Mouse (Mus musculus) bone marrow, adult 2 months (tissue): Measurements from ENCODE around the gene Fbxo27. TPM values are rescaled to one million over a fixed set of nuclear protein-coding genes. Genes with fewer than 3 reads are reported as not detected.
"Not testable (repeated sequence)": the region's sequence is repeated elsewhere in the genome, so short reads cannot be mapped to it uniquely, and the experiment has no call there.

Experiments
- H3K27ac ChIP-seq: fragments of 200-500 bp; 2 replicates; pipeline ENCODE4 v1.5.1; 2012; ENCODE audit warnings: low read depth, mild to moderate bottlenecking, control low read depth, inconsistent platforms, low read length; ENCODE audit not compliant: control insufficient read depth, poor library complexity, insufficient read depth
- H3K4me1 ChIP-seq: fragments of 200-500 bp; 2 replicates; pipeline ENCODE4 v1.6.1; 2011; ENCODE audit warnings: low read length; ENCODE audit not compliant: control insufficient read depth, insufficient read depth
- H3K4me3 ChIP-seq: fragments of 200-500 bp; replicated peaks from 2 replicates; pipeline ENCODE3; 2011; ENCODE audit warnings: mild to moderate bottlenecking, low read depth, low read length, control low read depth; ENCODE audit not compliant: control insufficient read depth
- CTCF ChIP-seq: fragments of 200-500 bp; IDR thresholded peaks from 2 replicates; pipeline ENCODE4 v1.5.1; 2011; ENCODE audit warnings: low read length, control low read depth; ENCODE audit not compliant: control insufficient read depth, insufficient read depth
- POLR2A ChIP-seq: fragments of 200-500 bp; IDR thresholded peaks from 2 replicates; pipeline ENCODE4 v1.6.1; 2011; ENCODE audit warnings: low read depth, mild to moderate bottlenecking, control low read depth, low read length, borderline replicate concordance; ENCODE audit not compliant: control insufficient read depth
- WGBS: fragments of 180-500 bp; shearing (Covaris S2); methylation state at CpG from one replicate; pipeline ENCODE4 v1.1.7; 2018; 5-methylcytosine and 5-hydroxymethylcytosine counted together
- polyA plus RNA-seq: library from polyadenylated mRNA; stranded (reverse); fragments of >200 nt; gene quantifications from 2 replicates; pipeline ENCODE4 v1.2.4, GENCODE M21; 2011; ENCODE audit warnings: low replicate concordance; ENCODE audit not compliant: missing spikeins, insufficient read depth, insufficient read length

Gene Fbxo27
- polyA plus RNA-seq, 1 experiment, result 1.5 TPM

DNA sequence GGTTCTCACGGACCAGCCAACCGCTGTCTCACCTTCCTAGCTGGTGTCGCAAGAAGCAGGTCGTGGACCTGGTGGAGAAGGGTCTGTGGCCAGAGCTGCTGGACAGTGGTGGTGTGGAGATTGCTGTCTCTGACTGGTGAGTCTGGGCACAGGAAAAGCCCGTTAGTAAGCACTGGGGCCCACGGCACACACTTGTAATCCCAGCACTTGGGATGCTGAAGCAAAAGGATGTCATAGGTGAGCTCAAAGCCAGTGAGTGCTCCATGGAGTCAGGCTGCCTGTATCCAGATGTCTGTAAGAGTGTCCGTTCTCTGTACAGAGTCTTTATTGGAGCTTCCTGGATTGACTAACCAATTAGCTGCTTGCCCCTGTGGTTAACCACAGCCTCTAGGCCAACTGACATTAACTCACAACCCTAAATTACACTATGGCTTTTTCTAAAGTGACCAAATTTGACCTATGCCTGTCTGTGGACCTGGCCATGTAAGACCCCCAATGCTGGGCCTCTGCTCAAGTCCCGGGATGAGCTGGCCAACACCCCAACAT is 2.4 kb downstream of the Fbxo27 start:
- WGBS, result 28% methylated on average over 8 of the region's 8 CpGs
- no peak for TF ChIP-seq CTCF
- peak overlapping the region; percentile 50 for H3K4me3 ChIP-seq

DNA sequence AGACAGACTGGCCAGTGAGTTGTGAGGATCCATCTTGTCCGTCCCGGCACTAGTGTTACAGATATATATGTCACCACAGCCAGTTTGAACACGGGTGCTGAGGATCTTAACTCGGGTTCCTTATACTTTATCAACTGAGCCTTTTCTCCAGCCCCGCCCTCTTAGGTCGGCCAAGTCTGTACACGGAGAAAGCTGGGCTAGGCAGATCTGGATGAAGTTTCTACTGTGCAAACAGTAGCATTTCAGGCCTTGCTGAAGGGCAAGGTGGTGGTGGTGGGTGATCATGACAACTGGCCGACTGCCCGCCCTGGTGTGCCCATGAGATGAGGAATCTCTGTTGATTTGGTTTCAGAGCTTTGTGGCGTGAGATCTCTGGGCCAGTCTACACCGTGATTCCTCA is 4.6 kb downstream of the Fbxo27 start:
- H3K4me3 ChIP-seq, result no peak overlapping the region
- H3K27ac ChIP-seq, result no peak overlapping the region
- 81% methylated on average over 11 of the region's 11 CpGs for WGBS
- H3K4me1 ChIP-seq, result no peaks in the 10 kb centered on the region
- TF ChIP-seq POLR2A (no peak), CTCF (no peak)

More for the DNA sequence above, 2.4 kb downstream of the Fbxo27 start:
- peak overlapping the region; percentile 56 for H3K27ac ChIP-seq
- H3K4me1 ChIP-seq, result no peaks in the 10 kb centered on the region

DNA sequence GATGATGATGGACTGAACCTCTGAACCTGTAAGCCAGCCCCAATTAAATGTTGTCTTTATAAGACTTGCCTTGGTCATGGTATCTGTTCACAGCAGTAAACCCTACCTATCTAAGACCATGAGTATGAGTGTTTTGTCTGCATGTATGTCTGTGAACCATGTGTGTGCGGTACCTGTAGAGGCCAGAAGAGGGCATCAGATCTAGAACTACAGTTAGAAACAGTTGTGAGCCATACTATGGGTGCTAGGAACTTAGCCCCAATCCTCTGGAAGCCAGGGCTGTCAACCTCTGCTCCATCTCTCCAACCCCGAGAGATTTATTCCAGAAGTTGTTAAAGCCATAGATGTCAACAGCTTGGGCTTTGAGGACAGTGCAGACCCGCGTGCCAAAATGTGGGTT is 7.6 kb downstream of the Fbxo27 start:
- Histone ChIP-seq H3K27ac (no peak overlapping the region), H3K4me3 (no peak overlapping the region), H3K4me1 (no peaks in the 10 kb centered on the region)
- WGBS, result 89% methylated on average over 4 of the region's 4 CpGs
- TF ChIP-seq POLR2A (no peak), CTCF (no peak)

DNA sequence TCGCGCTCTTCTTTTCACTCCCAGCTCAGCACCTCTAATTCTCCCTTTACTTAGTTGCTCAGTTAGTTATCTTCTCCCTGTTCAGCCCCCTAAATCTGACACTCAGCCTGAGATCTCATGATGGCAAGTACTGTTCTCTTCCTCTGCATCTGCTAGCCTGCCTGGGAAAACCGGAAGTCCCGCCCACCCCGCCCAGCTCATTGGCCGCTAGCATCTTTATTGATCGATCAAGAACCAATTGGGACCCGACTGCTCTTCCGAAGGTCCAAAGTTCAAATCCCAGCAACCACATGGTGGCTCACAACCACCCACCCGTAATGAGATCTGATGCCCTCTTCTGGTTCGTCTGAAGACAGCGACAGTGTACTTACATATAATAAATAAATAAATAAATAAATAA is 8.7 kb downstream of the Fbxo27 start:
- not testable (repeated sequence) for H3K4me1 ChIP-seq, H3K4me3 ChIP-seq, H3K27ac ChIP-seq
- 89% methylated on average over 12 of the region's 12 CpGs for WGBS

DNA sequence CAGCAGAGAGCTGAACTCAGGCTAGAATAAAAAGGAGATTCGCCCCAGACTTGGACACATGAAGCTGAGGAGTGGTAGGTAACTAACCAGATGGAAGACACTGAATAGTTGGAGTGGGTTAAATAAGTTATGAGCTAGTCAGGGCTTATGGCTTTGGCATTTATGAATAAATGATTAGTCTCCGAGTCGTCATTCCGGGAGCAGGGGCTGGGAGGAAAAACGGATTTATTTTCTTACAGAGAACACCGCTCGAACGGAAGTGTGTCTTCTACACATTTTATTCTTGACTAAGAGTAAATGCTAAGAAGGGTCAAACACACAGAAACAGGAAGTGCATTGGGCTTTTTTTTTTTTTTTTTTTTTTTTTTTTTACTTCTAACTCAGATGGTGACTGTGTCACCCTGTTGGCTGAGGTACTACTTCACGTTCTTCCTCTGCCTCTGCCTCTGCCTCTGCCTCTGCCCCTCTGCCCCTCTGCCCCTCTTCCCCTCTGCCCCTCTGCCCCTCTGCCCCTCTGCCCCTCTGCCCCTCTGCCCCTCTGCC is 10.0 kb downstream of the Fbxo27 start:
- 7% methylated on average over 9 of the region's 9 CpGs for WGBS
- no peak overlapping the region for H3K4me3 ChIP-seq
- no peaks in the 10 kb centered on the region for H3K4me1 ChIP-seq
- no peak for TF ChIP-seq POLR2A
- TF ChIP-seq CTCF, result no peak
- no peak overlapping the region for H3K27ac ChIP-seq

DNA sequence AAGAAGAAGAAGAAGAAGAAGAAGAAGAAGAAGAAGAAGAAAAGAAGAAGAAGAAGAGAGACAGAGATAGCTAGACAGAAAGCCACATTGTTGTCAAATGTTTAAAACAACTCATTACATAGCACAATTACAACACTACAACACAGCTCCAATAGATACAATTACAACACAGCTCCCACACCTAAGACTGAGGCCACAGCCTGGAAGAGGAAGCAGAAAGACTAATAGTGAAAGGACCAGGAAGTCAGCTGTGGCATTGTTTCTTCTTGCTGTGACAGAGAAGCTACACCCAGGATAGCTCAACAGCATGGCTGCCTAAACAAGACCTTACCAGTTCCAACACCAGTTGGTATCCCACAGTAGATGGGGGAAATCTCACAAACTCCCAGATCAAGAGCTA is 16.8 kb downstream of the Fbxo27 start:
- no peak for TF ChIP-seq CTCF
- TF ChIP-seq POLR2A, result no peak
- no peaks in the 10 kb centered on the region for H3K4me1 ChIP-seq

DNA sequence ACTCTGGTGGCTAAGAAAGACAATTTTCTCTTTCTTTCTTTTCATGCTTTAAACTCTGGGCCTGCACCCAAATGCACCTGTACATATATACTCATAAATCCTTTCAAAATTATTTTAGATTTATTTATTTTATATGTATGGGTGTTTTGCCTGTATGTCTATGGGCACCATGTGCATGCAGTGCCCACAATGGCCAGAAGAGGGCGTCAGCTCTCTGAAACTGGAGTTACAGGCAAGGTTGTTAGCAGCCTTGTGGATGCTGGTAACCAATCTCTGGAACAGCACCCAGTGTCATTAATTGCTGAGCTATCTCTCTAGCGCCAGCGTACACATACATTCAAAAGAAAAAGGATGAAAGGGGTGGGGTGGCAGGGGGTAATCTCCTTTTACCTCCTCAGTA is 18.3 kb downstream of the Fbxo27 start:
- H3K27ac ChIP-seq, result no peak overlapping the region
- no peaks in the 10 kb centered on the region for H3K4me1 ChIP-seq
- no peak overlapping the region for H3K4me3 ChIP-seq
- peak; percentile 34; the same call in 1 of the 2 replicates for TF ChIP-seq CTCF
- no peak for TF ChIP-seq POLR2A
- 63% methylated on average over 3 of the region's 3 CpGs for WGBS

More for the DNA sequence above, 16.8 kb downstream of the Fbxo27 start:
- Histone ChIP-seq H3K27ac (no peak overlapping the region), H3K4me3 (no peak overlapping the region)

DNA sequence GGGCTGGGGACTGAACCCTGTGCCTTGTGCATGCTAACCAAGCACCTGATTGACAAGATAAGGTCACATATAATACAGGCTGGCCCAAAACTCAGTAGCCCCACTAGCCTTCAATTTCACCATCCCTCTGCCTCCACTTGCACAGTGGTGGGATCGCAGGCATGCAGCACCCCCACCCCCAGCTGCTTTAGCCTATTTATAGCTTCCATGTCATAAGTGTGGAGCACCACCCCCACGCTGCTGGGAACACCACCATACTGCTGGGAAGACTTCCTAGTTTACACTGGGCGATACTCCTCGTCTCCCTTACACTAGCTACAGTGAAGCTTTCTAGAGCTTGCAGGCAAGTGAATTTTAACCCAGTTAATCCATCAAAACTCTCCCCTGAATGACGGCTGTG is 22.0 kb downstream of the Fbxo27 start:
- 76% methylated on average over 5 of the region's 5 CpGs for WGBS
- TF ChIP-seq POLR2A (no peak), CTCF (no peak)
- no peak overlapping the region for H3K4me3 ChIP-seq

DNA sequence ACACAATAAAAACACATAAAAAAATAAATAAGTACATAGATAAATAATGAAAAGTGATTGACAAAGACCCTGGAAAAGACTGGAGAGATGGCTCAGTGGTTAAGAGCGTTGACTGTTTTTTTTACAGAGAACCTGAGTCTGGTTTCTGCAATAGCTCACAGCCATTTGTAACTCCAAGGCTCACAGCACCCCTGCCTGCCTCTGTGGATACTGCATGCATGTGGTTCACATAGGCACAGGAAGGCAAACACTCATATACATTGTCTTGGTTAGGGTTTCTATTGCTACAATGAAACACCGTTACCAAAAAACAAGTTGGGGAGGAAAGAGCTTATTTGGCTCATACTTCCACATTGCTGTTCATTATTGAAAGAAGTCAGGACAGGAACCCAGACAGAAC is 22.9 kb downstream of the Fbxo27 start:
- WGBS, result 74% methylated on average over 2 of the region's 2 CpGs
- TF ChIP-seq POLR2A (no peak), CTCF (no peak)

More for the DNA sequence above, 22.0 kb downstream of the Fbxo27 start:
- Histone ChIP-seq H3K27ac (no peak overlapping the region), H3K4me1 (no peaks in the 10 kb centered on the region; the same call in 1 of the 2 replicates)

More for the DNA sequence above, 22.9 kb downstream of the Fbxo27 start:
- H3K4me1 ChIP-seq, result no peaks in the 10 kb centered on the region; the same call in 1 of the 2 replicates
- H3K4me3 ChIP-seq, result no peak overlapping the region
- no peak overlapping the region for H3K27ac ChIP-seq
